Mouse (Mus musculus) liver, adult 2 months (tissue): Measurements from ENCODE around the gene Zfp326. TPM values are rescaled to one million over a fixed set of nuclear protein-coding genes. Genes with fewer than 3 reads are reported as not detected.

Source experiments
- DNase-seq: peaks from one replicate; pipeline ENCODE4 v3.0.0-alpha.2; 2011; ENCODE audit warnings: low read depth, low spot score; ENCODE audit errors: extremely low read depth
- H3K27ac ChIP-seq: fragments of 200-500 bp; replicated peaks from 2 replicates; pipeline ENCODE4 v1.5.1; 2012; ENCODE audit warnings: low read depth, mild to moderate bottlenecking, control low read depth, inconsistent platforms, low read length; ENCODE audit not compliant: insufficient read depth
- H3K27me3 ChIP-seq: fragments of 200-500 bp; 2 replicates; pipeline ENCODE4 v1.6.1; 2012; ENCODE audit warnings: mild to moderate bottlenecking, moderate library complexity, low read length, inconsistent platforms; ENCODE audit not compliant: control insufficient read depth, insufficient read depth
- H3K36me3 ChIP-seq: fragments of 200-500 bp; 2 replicates; pipeline ENCODE4 v1.6.1; 2012; ENCODE audit warnings: low read length, inconsistent platforms; ENCODE audit not compliant: control insufficient read depth, insufficient read depth
- H3K4me1 ChIP-seq: fragments of 200-500 bp; 2 replicates; pipeline ENCODE4 v1.6.1; 2011; ENCODE audit warnings: low read length; ENCODE audit not compliant: control insufficient read depth, insufficient read depth
- H3K4me3 ChIP-seq: fragments of 200-500 bp; 2 replicates; pipeline ENCODE4 v1.5.1; 2011; ENCODE audit warnings: low read depth, mild to moderate bottlenecking, control low read depth, low read length, moderate library complexity; ENCODE audit not compliant: insufficient read depth
- H3K79me2 ChIP-seq: fragments of 200-500 bp; 2 replicates; pipeline ENCODE4 v1.6.1; 2012; ENCODE audit warnings: inconsistent platforms, mild to moderate bottlenecking, low read length, moderate library complexity; ENCODE audit not compliant: control insufficient read depth, insufficient read depth
- H3K9ac ChIP-seq: fragments of 200-500 bp; 2 replicates; pipeline ENCODE4 v1.6.1; 2012; ENCODE audit warnings: low read depth, mild to moderate bottlenecking, control low read depth, inconsistent platforms, low read length
- CTCF ChIP-seq: fragments of 200-500 bp; IDR thresholded peaks from 2 replicates; pipeline ENCODE4 v1.5.1; 2011; ENCODE audit warnings: low read depth, low read length, control low read depth
- POLR2A ChIP-seq: fragments of 200-500 bp; IDR thresholded peaks from 2 replicates; pipeline ENCODE4 v1.6.1; 2011; ENCODE audit warnings: low read length, control low read depth; ENCODE audit not compliant: insufficient read depth; ENCODE audit errors: extremely low read depth
- WGBS: fragments of 180-500 bp; shearing (Covaris S2); methylation state at CpG from one replicate; pipeline ENCODE4 v1.1.7; 2018; 5-methylcytosine and 5-hydroxymethylcytosine counted together
- polyA plus RNA-seq: library from polyadenylated mRNA; depleted of rRNA; stranded (reverse); fragments of >200 nt; gene quantifications from 2 replicates; pipeline ENCODE4 v1.2.3, GENCODE M21; 2012; rRNA removed
- total RNA-seq: library from RNA; depleted of rRNA; stranded (reverse); fragments of >200 nt; gene quantifications from 2 replicates; pipeline ENCODE4 v1.2.3, GENCODE M21; 2014; rRNA removed

Gene Zfp326
- total RNA-seq (7.8 and 11.2 TPM in 2 replicates), polyA plus RNA-seq (3.9 and 4.9 TPM in 2 replicates)

GRCm38 (mm10) chr5:105876068-105876924, at the start of gene Zfp326:
Zfp326 (plus strand) TSS chr5:105876565.
- H3K9ac ChIP-seq = peak within 1 kb of the TSS; percentile 97
- H3K36me3 ChIP-seq = no peaks in the 10 kb centered on the region
- H3K27ac ChIP-seq = peak within 1 kb of the TSS; percentile 84
- peak; percentile 85 for DNase-seq
- H3K79me2 ChIP-seq = peaks cover 13% of the 10 kb centered on the region; the same call in 1 of the 2 replicates
- WGBS = under 1% methylated on average over 63 of the region's 83 CpGs
- TF ChIP-seq POLR2A = peak; percentile 93
- no peak for TF ChIP-seq CTCF
- H3K4me3 ChIP-seq = peak within 1 kb of the TSS; percentile 99
- peaks cover 12% of the 10 kb centered on the region; the same call in 1 of the 2 replicates for H3K4me1 ChIP-seq
- no peaks in the 10 kb centered on the region for H3K27me3 ChIP-seq

- no peak for TF ChIP-seq POLR2A
- TF ChIP-seq CTCF = no peak
- Histone ChIP-seq H3K36me3 (no peaks in the 10 kb centered on the region), H3K4me1 (peaks cover 15% of the 10 kb centered on the region), H3K27me3 (no peaks in the 10 kb centered on the region), H3K27ac (no peak overlapping the region), H3K79me2 (no peaks in the 10 kb centered on the region), H3K9ac (no peak overlapping the region), H3K4me3 (no peak overlapping the region)
- WGBS = 20% methylated on average over 5 of the region's 5 CpGs
- peak; percentile 76 for DNase-seq
These were observed 49.4 kb upstream of the Zfp326 start for GRCm38 (mm10) chr5:105826916-105827510.

DNA sequence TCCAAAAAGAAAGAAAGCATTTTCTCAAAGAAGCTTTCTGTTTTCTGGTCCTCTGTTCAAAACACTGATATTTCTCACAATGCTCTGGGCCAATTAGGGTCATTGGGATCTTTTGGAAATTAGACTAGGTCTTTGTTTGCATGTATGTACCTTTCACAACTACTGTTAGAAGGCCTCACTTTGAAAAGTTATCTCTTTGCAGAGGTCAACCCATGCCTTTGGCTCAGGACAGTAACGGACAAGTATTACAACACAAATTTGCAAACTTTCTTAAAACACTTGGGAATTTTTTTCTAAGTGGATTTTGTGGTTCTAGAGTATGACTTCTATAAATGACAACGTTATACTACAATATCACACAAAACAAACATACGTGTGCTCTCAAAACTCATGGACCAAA, 48.3 kb upstream of the Zfp326 start:
- no peak overlapping the region for H3K4me3 ChIP-seq
- H3K4me1 ChIP-seq = peaks cover 15% of the 10 kb centered on the region
- H3K36me3 ChIP-seq = no peaks in the 10 kb centered on the region
- no peak overlapping the region for H3K27ac ChIP-seq
- TF ChIP-seq POLR2A = no peak
- TF ChIP-seq CTCF = no peak
- no peaks in the 10 kb centered on the region for H3K27me3 ChIP-seq
- 49% methylated on average over 3 of the region's 3 CpGs for WGBS
- peak; percentile 79 for DNase-seq
- H3K79me2 ChIP-seq = no peaks in the 10 kb centered on the region
- H3K9ac ChIP-seq = no peak overlapping the region

- Histone ChIP-seq H3K27ac (no peak overlapping the region), H3K4me1 (peaks cover 15% of the 10 kb centered on the region)
- 52% methylated on average over 7 of the region's 7 CpGs for WGBS
These were observed 47.3 kb upstream of the Zfp326 start for GRCm38 (mm10) chr5:105829008-105829586.

GRCm38 (mm10) chr5:105832140-105832539, 44.2 kb upstream of the Zfp326 start:
- Histone ChIP-seq H3K9ac (no peak overlapping the region), H3K4me3 (no peak overlapping the region), H3K27me3 (no peaks in the 10 kb centered on the region), H3K27ac (no peak overlapping the region), H3K36me3 (no peaks in the 10 kb centered on the region), H3K4me1 (peaks cover 10% of the 10 kb centered on the region), H3K79me2 (no peaks in the 10 kb centered on the region)
- no peak for DNase-seq
- WGBS = 91% methylated on average over 7 of the region's 7 CpGs
- TF ChIP-seq POLR2A (no peak), CTCF (no peak)

More at GRCm38 (mm10) chr5:105829008-105829586, 47.3 kb upstream of the Zfp326 start:
- no peak overlapping the region for H3K9ac ChIP-seq
- DNase-seq = peak; percentile 58
- H3K4me3 ChIP-seq = no peak overlapping the region
- TF ChIP-seq CTCF = no peak
- TF ChIP-seq POLR2A = no peak
- H3K79me2 ChIP-seq = no peaks in the 10 kb centered on the region
- H3K36me3 ChIP-seq = no peaks in the 10 kb centered on the region
- H3K27me3 ChIP-seq = no peaks in the 10 kb centered on the region
